Mouse (Mus musculus): ENCODE data around the gene Baiap2l2.
"Not testable (repeated sequence)": the region's sequence is repeated elsewhere in the genome, so short reads cannot be mapped to it uniquely, and the experiment has no call there.

The Baiap2l2 gene

GRCm38 (mm10) chr15:79261095-79261725 lies 24.1 kb downstream of the Baiap2l2 start:
- no peak for DNase-seq (ENCODE audit: low spot score)

GRCm38 (mm10) chr15:79258521-79258920 lies 26.8 kb downstream of the Baiap2l2 start:
- no peak for DNase-seq (ENCODE audit: low spot score)

GRCm38 (mm10) chr15:79254661-79255060 lies 30.7 kb downstream of the Baiap2l2 start, which contains the start of gene Slc16a8:
Gene Slc16a8, minus strand, starts transcription at chr15:79254761.
- DNase-seq (ENCODE audit: low spot score) = no peak

GRCm38 (mm10) chr15:79252580-79252979 lies 32.8 kb downstream of the Baiap2l2 start:
- DNase-seq (ENCODE audit: low spot score) = no peak

GRCm38 (mm10) chr15:79251781-79252491 lies 33.4 kb downstream of the Baiap2l2 start:
- no peak for DNase-seq (ENCODE audit: low spot score)

GRCm38 (mm10) chr15:79251168-79251567 lies 34.2 kb downstream of the Baiap2l2 start:
- DNase-seq (ENCODE audit: low spot score) = no peak

GRCm38 (mm10) chr15:79250236-79250635 lies 35.1 kb downstream of the Baiap2l2 start:
- DNase-seq (ENCODE audit: low spot score) = no peak

GRCm38 (mm10) chr15:79245321-79245720 lies 40.0 kb downstream of the Baiap2l2 start:
- DNase-seq (ENCODE audit: low spot score) = no peak

GRCm38 (mm10) chr15:79244071-79244893 lies 41.1 kb downstream of the Baiap2l2 start:
- DNase-seq (ENCODE audit: low spot score) = peak; percentile 80

GRCm38 (mm10) chr15:79243234-79244042 lies 41.9 kb downstream of the Baiap2l2 start:
- DNase-seq (ENCODE audit: low spot score) = peak; percentile 90

- no peak for DNase-seq (ENCODE audit: low spot score)
These were observed 42.6 kb downstream of the Baiap2l2 start for GRCm38 (mm10) chr15:79242574-79243233.

- no peak for DNase-seq (ENCODE audit: low spot score)
These were observed 47.3 kb downstream of the Baiap2l2 start for GRCm38 (mm10) chr15:79238036-79238435.

GRCm38 (mm10) chr15:79235268-79235667 lies 50.1 kb downstream of the Baiap2l2 start:
- no peak for DNase-seq (ENCODE audit: low spot score)

GRCm38 (mm10) chr15:79229058-79229821 lies 56.1 kb downstream of the Baiap2l2 start, which contains the start of the genes Pick1 and Gm49486:
Gene Pick1, plus strand, starts transcription at chr15:79229173.
Gene Gm49486, plus strand, starts transcription at chr15:79229391.
- DNase-seq (ENCODE audit: low spot score) = peak; percentile 72

- not testable (repeated sequence) for DNase-seq (ENCODE audit: low spot score)
These were observed 59.6 kb downstream of the Baiap2l2 start for GRCm38 (mm10) chr15:79225780-79226179.

- DNase-seq (ENCODE audit: low spot score) = peak; percentile 33
These were observed 60.7 kb downstream of the Baiap2l2 start for GRCm38 (mm10) chr15:79224685-79225084.

- no peak for DNase-seq (ENCODE audit: low spot score)
These were observed 61.7 kb downstream of the Baiap2l2 start for GRCm38 (mm10) chr15:79223641-79224040.

- no peak for DNase-seq (ENCODE audit: low spot score)
These were observed 65.8 kb downstream of the Baiap2l2 start for GRCm38 (mm10) chr15:79219572-79219971.

- no peak for DNase-seq (ENCODE audit: low spot score)
These were observed 69.1 kb downstream of the Baiap2l2 start for GRCm38 (mm10) chr15:79216191-79216590.

- no peak for DNase-seq (ENCODE audit: low spot score)
These were observed 71.7 kb downstream of the Baiap2l2 start for GRCm38 (mm10) chr15:79213591-79213990.

Measured in ovary, adult 18-20 months (tissue).